Mouse (Mus musculus): ENCODE measurements around the gene Fcrla.
"Not testable (repeated sequence)": the region's sequence is repeated elsewhere in the genome, so short reads cannot be mapped to it uniquely, and the experiment has no call there.

DNA sequence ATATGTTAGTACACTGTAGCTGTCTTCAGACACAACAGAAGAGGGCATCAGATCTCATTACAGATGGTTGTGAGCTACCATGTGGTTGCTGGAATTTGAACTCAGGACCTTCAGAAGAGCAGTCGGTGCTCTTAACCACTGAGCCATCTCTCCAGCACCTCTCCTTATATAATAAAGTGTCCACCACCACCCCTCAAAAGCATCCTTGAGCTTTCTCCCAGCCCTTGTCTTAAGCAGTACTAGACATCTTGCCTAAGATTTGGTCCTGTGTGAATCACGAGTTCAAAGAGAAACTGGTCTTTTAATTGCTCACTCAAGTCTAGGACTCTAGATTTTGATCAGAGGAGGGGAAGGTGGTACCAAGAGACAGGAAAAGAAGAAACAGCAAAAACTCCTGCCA, 48.0 kb upstream of the Fcrla start:
- not testable (repeated sequence) for TF ChIP-seq CTCF (IDR thresholded peaks at IDR 0.05; ENCODE audit: extremely low read depth, insufficient read length, insufficient replicate concordance, low read depth, low read length); POLR2A (IDR thresholded peaks at IDR 0.05; ENCODE audit: low read depth, low read length)

Measured in small intestine, adult 2 months (tissue).